Mouse (Mus musculus): ENCODE results near the gene Map3k11.

The Map3k11 gene

DNA sequence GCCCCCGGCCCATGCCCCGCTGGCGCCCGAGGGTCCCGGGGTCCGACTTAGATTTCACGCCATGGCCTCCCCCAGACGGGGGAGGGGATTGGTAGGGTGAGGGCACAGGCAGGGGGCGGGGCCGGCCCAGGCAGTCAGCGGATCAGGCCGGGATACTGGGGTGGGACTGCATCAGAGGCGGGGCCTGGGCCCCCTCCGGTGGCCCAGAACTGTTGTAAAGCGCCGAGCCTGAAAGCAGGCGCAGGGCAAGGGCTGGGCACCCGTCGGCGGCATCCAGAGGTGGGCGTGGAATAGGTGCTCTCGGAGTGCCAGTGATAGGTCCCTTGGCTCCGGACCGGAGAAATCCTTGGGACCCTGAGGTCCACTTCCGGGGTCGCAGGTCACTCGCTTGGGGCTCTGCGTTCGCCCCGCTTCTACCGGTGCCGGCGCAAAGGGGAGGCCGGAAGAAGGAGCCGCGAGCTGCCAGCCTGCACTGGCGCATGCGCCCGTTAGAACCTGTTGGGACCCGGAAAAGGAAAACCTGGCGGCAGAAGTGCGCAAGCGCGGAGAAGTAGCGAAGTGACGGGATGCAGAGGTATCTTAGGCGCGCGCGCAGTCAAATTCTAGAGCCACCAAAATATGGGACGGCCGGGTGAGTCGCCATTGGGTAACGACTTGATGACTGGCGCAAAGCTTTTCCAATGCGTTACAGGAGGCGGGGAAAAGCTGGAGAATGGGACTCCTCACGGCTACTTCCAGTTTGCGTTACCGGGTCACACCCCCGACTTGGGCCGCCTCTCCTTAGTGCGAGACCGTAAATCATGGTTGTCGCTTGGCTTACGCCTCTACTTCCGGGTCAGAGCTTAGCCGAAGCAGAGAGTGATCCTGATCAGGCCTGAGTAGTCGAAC lies at the start of gene Map3k11, which contains the start of gene Pcnx3:
Map3k11 (plus strand) TSS at position 543 of the 888 bp plus-strand sequence.
Pcnx3 (minus strand) TSS at position 709 of the 888 bp plus-strand sequence.
- DNase-seq (ENCODE audit: low read depth in 2 of 2, low spot score in 2 of 2): peak; percentile 93 to 95

DNA sequence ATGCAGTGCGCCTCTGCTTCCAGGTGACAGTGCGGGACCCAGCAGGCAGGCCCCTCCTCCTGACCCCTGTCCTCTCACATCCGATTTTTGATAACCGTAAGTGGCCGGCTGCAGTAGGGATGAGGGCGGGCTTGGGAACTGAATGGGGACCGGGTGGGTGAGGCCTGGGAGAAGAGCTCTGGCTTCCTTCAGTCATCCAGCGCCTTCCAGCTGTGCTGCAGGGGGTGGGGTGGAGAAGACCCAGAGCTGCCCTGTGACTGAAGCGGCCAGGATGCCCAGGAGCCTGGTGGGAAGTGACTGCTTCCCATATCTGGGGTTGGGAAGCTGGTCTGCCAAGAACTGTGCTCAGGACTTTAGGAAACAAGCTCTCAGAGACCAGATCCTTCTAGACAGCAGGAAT lies 48.2 kb upstream of the Map3k11 start:
- no peak for DNase-seq (ENCODE audit: low read depth in 2 of 2, low spot score in 2 of 2)

DNA sequence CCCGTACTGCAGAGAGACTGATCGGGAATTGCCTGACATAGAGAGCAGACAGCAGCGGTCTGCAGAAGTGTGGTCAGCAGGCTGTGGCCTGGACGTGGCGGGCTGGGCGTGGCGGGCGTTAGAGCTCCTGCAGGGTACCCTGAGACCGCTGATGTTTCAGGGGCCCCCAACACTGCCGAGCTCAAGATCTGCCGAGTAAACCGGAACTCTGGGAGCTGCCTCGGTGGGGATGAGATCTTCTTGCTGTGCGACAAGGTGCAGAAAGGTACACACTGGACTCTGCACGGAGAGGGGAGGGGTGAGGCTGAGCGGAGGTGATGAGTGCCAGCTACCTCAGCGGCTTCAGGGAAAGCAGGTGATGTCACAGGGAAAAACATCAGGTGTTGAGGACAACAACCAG lies 47.5 kb upstream of the Map3k11 start:
- no peak for DNase-seq (ENCODE audit: low read depth in 2 of 2, low spot score in 2 of 2)

GRCm38 (mm10) chr19:5641641-5642040 lies 46.9 kb upstream of the Map3k11 start:
- no peak for DNase-seq (ENCODE audit: low read depth in 2 of 2, low spot score in 2 of 2)

DNA sequence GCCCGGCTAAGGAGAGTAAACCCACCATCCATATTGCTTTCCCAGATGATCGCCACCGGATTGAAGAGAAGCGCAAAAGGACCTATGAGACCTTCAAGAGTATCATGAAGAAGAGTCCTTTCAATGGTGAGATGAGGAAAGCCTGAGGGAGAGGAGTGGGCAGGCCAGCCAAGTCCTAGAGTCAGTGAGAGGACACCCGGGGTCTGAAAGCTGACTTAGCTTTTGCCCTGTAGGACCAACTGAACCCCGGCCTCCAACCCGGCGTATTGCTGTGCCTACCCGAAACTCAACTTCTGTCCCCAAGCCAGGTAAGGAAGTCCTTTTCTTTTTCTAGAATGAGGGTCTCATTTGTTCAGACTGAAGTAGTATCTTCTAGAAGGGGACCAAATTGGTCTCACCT lies 43.3 kb upstream of the Map3k11 start:
- DNase-seq (ENCODE audit: low read depth in 2 of 2, low spot score in 2 of 2): no peak

- no peak for DNase-seq (ENCODE audit: low read depth in 2 of 2, low spot score in 2 of 2)
These were observed 41.7 kb upstream of the Map3k11 start for GRCm38 (mm10) chr19:5646731-5647330.

- no peak for DNase-seq (ENCODE audit: low read depth in 2 of 2, low spot score in 2 of 2)
These were observed 40.8 kb upstream of the Map3k11 start for GRCm38 (mm10) chr19:5647791-5648190.

GRCm38 (mm10) chr19:5648401-5649297 lies 39.9 kb upstream of the Map3k11 start:
- peak; percentile 76 to 78 for DNase-seq (ENCODE audit: low read depth in 2 of 2, low spot score in 2 of 2)

- no peak for DNase-seq (ENCODE audit: low read depth in 2 of 2, low spot score in 2 of 2)
These were observed 39.2 kb upstream of the Map3k11 start for GRCm38 (mm10) chr19:5649298-5649741.

- no peak for DNase-seq (ENCODE audit: low read depth in 2 of 2, low spot score in 2 of 2)
These were observed 36.9 kb upstream of the Map3k11 start for GRCm38 (mm10) chr19:5651502-5652274.

GRCm38 (mm10) chr19:5652570-5652969 lies 36.0 kb upstream of the Map3k11 start:
- no peak for DNase-seq (ENCODE audit: low read depth in 2 of 2, low spot score in 2 of 2)

- no peak for DNase-seq (ENCODE audit: low read depth in 2 of 2, low spot score in 2 of 2)
These were observed 34.4 kb upstream of the Map3k11 start for GRCm38 (mm10) chr19:5653969-5654719.

GRCm38 (mm10) chr19:5654720-5655298 lies 33.7 kb upstream of the Map3k11 start:
- DNase-seq (ENCODE audit: low read depth in 2 of 2, low spot score in 2 of 2): no peak

DNA sequence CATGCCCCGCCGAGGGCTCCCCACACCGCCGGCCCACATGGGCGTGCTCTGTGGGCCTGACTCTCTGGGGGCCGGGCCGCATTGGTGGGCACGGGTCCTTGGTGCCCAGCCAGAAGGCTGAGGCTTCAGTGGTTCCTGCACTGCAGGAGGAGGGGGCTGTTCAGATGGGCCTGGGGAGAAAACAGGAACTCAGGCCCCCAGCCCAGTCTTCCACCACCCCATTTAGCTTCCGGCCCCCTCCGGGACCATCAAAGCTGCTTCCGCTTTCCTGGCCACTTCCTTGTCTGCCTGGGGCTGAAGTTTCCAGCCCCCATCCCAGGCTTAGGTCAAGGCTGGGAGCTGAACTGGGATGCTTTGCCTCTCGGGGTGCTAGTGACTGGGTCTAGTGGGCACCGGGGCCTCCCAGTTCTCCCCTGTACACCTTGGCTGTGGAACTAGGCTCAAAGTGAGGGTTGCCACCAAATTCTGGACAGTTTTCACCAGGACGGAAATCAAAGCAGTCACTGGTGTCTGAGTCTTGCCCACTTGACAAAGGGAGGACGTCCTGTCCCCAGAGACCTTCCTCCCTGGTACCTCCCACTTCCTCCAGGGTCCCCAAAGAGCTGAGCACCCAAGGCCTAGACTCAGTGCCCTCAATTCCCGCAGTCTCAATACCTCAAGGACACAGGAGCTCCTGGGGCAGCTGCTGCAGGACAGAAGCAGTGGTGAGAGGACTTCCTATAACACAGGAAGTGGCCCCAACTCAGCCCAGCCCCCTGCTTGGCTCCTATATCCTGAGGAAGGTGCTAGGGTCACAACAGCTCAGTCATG lies 27.4 kb upstream of the Map3k11 start:
- DNase-seq (ENCODE audit: low read depth in 2 of 2, low spot score in 2 of 2): no peak

DNA sequence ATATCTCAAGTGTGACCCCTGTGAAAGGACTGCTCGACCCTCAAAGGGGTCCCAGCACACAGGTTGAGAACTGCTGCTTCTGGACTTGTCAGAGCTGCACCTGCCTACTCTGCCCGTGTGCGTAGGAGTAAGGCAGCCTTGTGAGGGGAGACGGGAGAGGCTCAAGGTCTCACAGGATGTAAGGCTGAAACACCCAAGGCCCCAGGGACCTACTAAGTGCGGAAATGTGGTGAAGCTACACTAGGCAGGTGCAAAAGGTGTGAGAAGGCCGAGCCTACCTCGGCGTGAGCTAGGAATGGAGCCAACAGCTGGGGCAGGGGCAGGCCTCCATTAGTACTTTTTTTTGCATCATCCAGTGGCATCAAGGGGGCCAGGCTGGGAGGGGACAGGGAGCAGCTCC lies 26.2 kb upstream of the Map3k11 start:
- DNase-seq (ENCODE audit: low read depth in 2 of 2, low spot score in 2 of 2): peak in 1 of 2 experiments; percentile 27

DNA sequence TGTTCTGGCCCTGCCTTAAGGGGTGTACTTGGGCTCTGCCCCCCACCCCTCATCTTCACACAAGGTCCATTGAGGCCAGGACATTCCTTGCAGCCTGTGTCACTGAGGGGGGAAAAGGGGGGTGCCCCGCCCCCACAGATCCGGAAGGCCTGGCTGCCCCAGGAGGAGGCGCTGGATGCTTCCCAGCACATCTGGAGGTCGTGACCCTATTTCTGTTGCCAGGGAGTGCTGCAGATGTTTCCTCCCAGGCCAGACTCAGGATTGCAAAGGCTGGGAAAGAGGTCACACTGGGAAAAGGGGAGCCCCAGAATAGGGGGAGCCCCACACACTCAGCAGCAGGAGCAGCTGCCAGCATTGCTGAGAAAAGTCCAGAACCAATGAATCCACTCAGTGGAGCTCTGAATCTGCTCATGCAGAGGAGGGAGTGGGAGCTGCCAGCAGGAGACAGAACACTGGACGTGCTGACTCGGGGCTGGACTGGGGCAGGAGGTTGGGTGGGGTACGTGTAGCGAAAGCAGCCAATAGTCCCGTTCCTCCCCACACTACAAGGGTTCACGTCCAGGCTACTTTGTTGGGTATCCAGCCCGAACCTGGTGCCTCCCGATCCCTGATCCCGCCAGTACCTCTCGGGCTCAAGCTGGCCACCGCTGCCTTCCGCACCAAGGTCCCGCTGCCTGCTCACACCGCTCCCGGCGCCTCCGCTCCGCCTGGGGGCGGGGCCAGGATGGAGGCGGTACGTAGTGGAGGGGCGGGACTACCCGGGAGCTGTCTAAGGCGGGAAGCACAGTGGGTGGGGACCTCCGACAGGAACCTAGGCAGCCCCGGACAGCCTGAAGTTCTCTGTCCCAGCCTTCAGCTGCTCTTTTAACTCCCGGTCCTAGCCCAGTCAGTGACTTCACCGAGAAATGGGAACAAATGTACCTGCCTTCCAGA lies 25.3 kb upstream of the Map3k11 start, which contains the start of gene Sipa1:
Sipa1 (minus strand) TSS at position 727 of the 933 bp plus-strand sequence.
- DNase-seq (ENCODE audit: low read depth in 2 of 2, low spot score in 2 of 2): peak; percentile 84 to 93

DNA sequence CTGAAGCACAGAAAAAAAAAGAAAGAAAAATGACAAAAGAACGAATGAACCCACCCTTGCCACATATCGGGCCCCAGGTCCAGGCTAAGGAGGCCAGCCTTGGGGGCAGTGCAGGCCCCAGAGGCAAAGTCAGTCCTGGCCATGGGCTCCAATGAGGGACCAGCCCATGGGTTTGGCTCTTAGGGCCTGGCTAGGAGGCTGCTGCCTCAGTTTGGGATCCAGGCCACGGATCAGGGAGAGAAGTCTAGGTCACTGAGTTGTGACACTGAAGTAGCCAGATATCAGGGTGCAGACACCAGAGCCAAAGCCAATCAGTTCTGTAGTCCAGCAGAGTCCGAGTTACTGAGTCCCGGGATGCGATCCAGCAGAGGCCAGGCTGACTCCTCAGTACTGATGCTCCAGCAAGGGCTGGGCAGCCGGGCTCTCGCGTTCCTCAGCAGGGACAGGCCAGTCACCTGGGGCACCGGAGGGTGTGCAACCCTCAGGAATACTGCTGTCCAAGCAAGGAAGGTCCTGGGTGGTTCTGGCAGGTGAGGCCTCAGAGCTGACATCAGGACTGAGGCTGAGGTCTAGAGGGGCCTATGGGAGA lies 23.8 kb upstream of the Map3k11 start:
- no peak for DNase-seq (ENCODE audit: low read depth in 2 of 2, low spot score in 2 of 2)
